Mouse (Mus musculus) MEL (cell line): Measurements from ENCODE around the gene Tent5b.

Experiments
- CHD1 ChIP-seq: IDR thresholded peaks from 2 replicates; pipeline ENCODE4 v1.6.1; 2012; ENCODE audit warnings: low read depth, mild to moderate bottlenecking, inconsistent platforms, low read length, improper control_type of control experiment
- CHD2 ChIP-seq: IDR thresholded peaks from 2 replicates; pipeline ENCODE4 v1.6.1; 2011; ENCODE audit warnings: low read length, improper control_type of control experiment
- CTCF ChIP-seq, 3 experiments: IDR thresholded peaks in 2 of 3; conservative IDR thresholded peaks in 1 of 3; 2 replicates each; pipeline ENCODE4 v1.5.1; 2011 to 2012; ENCODE audit warnings: low read length in 3 of 3, low read depth in 2 of 3, mild to moderate bottlenecking in 2 of 3, improper control_type of control experiment in 1 of 3, inconsistent platforms in 1 of 3, mixed read lengths in 1 of 3, moderate library complexity in 1 of 3; ENCODE audit not compliant: control insufficient read depth in 1 of 3, insufficient read depth in 1 of 3, poor library complexity in 1 of 3, severe bottlenecking in 1 of 3
- EP300 ChIP-seq, 2 experiments: IDR thresholded peaks; 2 replicates each; pipeline ENCODE4 v1.6.1; 2011; ENCODE audit warnings: improper control_type of control experiment in 2 of 2, low read length in 2 of 2, low read depth in 1 of 2, mild to moderate bottlenecking in 1 of 2
- MEF2A ChIP-seq: IDR thresholded peaks from 2 replicates; pipeline ENCODE4 v1.6.1; 2014; ENCODE audit warnings: low read depth, mild to moderate bottlenecking, inconsistent platforms, low read length, improper control_type of control experiment; ENCODE audit not compliant: poor library complexity, insufficient replicate concordance, severe bottlenecking; ENCODE audit errors: extremely low read depth
- POLR2A ChIP-seq, 2 experiments: IDR thresholded peaks; 2 replicates each; pipeline ENCODE4 v1.6.1; 2011 to 2012; ENCODE audit warnings: low read length in 2 of 2, mild to moderate bottlenecking in 2 of 2, control low read depth in 1 of 2, improper control_type of control experiment in 1 of 2, low read depth in 1 of 2, moderate library complexity in 1 of 2; ENCODE audit not compliant: control insufficient read depth in 1 of 2, insufficient read depth in 1 of 2, poor library complexity in 1 of 2
- POLR2AphosphoS2 ChIP-seq: IDR thresholded peaks from 2 replicates; pipeline ENCODE4 v1.6.1; 2011; ENCODE audit warnings: low read length, improper control_type of control experiment
- RCOR1 ChIP-seq: IDR thresholded peaks from 2 replicates; pipeline ENCODE4 v1.6.1; 2012; ENCODE audit warnings: low read depth, mild to moderate bottlenecking, inconsistent platforms, low read length, improper control_type of control experiment
- SIN3A ChIP-seq: IDR thresholded peaks from 2 replicates; pipeline ENCODE4 v1.6.1; 2012; ENCODE audit warnings: low read length, improper control_type of control experiment, inconsistent platforms
- USF1 ChIP-seq: IDR thresholded peaks from 2 replicates; pipeline ENCODE4 v1.6.1; 2014; ENCODE audit warnings: low read depth, mild to moderate bottlenecking, inconsistent platforms, low read length, improper control_type of control experiment, moderate library complexity

- no peak for TF ChIP-seq CTCF (IDR thresholded peaks at IDR 0.05 in 2 of 3, conservative IDR thresholded peaks at IDR 0.05 in 1 of 3; ENCODE audit: control insufficient read depth in 1 of 3, insufficient read depth in 1 of 3, low read depth in 2 of 3, low read length in 3 of 3, poor library complexity in 1 of 3, severe bottlenecking in 1 of 3)
- no peak for TF ChIP-seq CHD1
- TF ChIP-seq MEF2A, result no peak
- no peak for TF ChIP-seq CHD2
- no peak for TF ChIP-seq USF1
- no peak for TF ChIP-seq RCOR1
- TF ChIP-seq EP300 (IDR thresholded peaks at IDR 0.05; ENCODE audit: low read depth in 1 of 2, low read length in 2 of 2), result no peak
- TF ChIP-seq POLR2A (IDR thresholded peaks at IDR 0.05; ENCODE audit: control insufficient read depth in 1 of 2, insufficient read depth in 1 of 2, low read depth in 1 of 2, low read length in 2 of 2, poor library complexity in 1 of 2), result no peak
- TF ChIP-seq SIN3A, result no peak
- no peak for TF ChIP-seq POLR2AphosphoS2
Measured at GRCm38 (mm10) chr4:133439460-133440376, 40.2 kb upstream of the Tent5b start.
